Mouse (Mus musculus) spleen, postnatal 36 days (tissue): ENCODE data around the gene Cdk11b.

Source experiments
- DNase-seq, 2 experiments: peaks; one replicate each; pipeline ENCODE4 v3.0.0; 2022; ENCODE audit warnings: low spot score in 2 of 2, mixed read lengths in 1 of 2

Gene Cdk11b

GRCm38 (mm10) chr4:155624338-155625291 lies at the start of gene Cdk11b:
Cdk11b (plus strand) TSS chr4:155624854.
- DNase-seq, result peak; percentile 97

GRCm38 (mm10) chr4:155574931-155575330 lies 49.7 kb upstream of the Cdk11b start:
- no peak for DNase-seq

GRCm38 (mm10) chr4:155575521-155575920 lies 49.1 kb upstream of the Cdk11b start:
- no peak for DNase-seq

- no peak for DNase-seq
Observed at GRCm38 (mm10) chr4:155577132-155577531, 47.5 kb upstream of the Cdk11b start.

- no peak for DNase-seq
Observed at GRCm38 (mm10) chr4:155577741-155578140, 46.9 kb upstream of the Cdk11b start.

DNA sequence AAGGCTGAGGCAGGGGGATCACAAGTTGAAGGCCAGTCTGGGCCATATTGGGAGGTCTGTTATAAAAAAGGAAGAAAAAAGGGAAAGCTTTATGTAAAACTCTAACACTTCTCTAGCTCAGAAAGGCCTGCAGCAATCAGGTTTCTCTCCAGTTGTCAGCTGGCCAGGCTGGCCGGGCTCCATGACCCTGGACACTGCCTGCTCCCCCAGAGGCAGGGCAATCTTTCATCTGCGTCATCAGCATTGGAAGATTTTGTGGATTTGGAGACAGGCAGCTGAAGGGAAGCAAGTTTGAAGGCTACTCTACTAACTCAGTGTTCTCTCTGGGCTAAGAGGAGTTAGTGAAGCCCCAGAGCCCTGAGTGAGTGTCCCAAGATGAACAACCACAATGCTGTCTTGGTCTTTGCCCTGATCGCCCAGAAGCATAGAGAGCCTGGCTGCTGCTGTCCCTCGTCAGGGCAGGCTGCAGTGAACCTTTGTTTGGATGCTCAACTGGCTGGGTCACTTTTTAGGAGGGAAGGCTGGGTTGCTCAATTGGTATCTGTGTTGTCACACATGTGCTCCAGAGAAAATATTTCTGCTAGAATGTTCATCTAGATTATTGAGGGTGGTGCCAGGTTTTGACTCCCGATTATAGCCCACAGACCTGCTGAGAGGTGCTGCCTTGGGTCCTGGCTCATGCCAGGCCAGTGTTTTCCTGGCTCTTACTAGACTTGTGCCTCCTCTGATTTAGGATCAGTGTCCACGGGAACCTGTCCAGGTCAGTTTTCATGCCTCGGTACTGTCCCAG lies 46.1 kb upstream of the Cdk11b start:
- DNase-seq, result no peak

DNA sequence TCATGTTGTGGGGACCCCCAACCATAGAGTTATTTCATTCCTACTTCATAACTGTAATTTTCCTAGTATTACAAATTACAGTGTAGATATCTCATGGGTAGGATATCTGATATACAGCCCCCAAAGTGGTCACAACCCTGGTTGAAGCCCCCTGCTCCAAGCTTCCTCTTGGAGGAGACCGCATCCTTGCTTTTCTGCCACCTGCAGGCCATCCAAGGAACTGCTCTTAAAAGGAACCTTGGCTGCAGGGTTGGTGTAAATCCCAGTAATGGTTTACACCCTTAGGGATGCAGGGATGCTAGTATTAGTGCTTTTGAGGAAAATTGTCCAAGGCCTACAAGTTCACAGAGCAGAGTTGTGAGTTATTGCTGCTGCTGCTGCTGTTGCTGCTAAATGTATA lies 44.2 kb upstream of the Cdk11b start:
- DNase-seq, result no peak

GRCm38 (mm10) chr4:155582279-155582905 lies 42.3 kb upstream of the Cdk11b start:
- DNase-seq, result no peak

DNA sequence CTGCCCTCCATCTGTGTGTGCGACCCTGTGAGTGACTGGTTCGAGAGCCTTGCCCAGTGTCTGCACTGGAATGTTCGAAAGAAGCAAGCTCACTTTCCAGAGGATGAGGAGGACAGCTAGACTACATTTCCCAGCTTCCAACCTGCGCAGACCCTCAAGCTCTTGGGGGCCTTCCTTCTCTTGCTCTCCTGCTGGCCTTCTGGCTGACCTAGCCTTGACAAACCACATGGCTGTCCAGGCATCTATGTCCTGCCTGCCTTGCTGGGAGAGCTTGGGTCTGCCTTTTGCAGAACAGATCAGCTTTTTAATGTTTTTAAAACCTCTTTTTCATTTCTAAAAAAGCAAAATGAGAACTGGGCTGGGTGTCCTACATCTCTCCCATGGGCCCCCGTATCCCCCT lies 35.3 kb upstream of the Cdk11b start:
- DNase-seq, result no peak

- DNase-seq, result no peak
Observed at GRCm38 (mm10) chr4:155591012-155591719, 33.5 kb upstream of the Cdk11b start.

DNA sequence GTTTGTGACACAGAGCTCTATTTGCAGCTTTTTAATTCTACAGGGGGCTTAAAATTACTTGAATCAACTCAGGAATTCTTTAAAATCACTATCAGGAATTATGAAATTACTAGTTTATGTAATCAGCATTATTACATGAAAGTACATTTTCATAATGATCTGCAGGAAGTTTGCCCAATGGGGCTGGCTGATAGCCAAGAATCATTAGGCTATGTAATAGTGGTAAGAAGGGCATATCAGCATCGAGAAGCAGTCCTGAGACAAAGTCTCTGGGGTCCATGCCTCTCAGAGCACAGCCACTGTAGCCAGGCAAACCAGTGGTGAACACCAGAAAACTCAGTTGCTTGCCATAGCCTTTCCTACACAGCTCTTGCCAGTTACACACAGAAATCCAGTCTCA lies 30.9 kb upstream of the Cdk11b start:
- no peak for DNase-seq

- DNase-seq, result no peak
Observed at GRCm38 (mm10) chr4:155595777-155596176, 28.9 kb upstream of the Cdk11b start.

DNA sequence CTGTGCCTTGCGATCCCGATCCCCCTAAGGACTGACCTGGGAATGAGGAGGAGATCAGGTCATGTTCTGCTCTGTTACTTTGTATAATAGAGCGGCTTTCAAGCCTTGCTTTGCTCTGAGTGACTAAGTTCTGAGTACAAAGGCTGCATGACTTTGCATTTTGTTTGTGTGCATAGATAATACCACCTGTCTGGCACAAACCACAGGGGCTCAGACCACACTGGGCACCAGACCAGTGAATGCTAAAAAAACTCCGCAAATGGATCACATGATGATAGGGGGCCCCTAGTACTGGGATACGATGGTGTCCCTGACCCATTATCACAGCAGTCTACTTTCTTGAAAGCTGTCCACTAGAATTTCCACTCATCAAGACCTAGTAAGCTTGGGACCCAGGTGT lies 28.0 kb upstream of the Cdk11b start:
- DNase-seq, result no peak

DNA sequence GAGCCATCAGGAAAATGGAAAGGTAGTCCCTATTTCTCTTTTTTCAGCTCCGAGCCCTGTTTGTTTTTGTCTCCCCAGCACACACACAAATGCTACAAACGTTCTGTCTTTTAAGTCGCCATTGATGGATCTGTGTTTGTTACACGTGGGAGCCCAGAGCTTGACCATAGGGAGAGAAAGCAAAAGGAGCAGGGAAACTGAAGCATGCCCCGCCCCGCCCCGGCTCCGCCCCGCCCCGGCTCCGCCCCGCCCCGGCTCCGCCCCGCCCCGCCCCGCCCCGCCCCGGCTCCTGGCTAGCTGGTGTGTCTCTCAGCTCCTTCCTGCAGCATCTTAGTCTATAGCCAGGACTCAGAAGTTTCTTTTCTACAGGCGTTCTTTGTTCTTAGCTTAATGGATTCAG lies 26.1 kb upstream of the Cdk11b start:
- DNase-seq, result no peak

DNA sequence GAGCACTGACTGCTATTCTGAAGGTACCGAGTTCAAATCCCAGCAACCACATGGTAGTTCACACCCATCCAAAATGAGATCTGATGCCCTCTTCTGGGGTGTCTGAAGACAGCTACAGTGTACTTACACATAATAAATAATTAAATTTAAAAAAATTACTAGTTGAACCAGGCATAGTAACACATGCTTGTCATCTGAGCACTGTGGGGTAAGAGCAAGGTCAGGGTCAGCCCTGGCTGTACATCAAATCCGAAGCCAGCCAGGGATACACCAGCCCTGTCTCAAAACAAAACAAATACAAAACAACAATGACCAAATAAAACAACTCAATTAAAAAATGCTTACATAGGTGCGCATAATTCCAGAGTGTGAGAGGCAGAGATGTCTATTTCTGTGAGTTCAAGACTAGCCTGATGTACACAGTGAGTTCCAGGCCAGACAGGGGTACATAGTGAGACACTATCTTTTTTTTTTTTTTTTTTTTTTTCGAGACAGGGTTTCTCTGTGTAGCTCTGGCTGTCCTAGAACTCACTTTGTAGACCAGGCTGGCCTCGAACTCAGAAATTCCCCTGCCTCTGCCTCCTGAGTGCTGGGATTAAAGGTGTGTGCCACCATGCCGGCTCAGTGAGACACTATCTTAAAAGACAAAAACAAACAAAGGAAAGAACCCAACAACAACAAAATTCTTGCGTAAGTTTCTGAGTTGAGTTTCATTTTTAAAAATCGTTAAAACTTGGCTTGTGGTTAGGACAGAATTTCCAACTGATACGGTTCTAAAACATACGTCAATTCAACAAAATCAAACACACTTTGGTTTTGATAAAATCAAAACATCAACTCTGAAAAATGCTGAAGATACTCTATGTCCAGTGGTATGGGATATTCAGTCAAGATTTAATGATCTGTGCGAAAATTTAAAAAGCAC lies 24.5 kb upstream of the Cdk11b start:
- no peak for DNase-seq

DNA sequence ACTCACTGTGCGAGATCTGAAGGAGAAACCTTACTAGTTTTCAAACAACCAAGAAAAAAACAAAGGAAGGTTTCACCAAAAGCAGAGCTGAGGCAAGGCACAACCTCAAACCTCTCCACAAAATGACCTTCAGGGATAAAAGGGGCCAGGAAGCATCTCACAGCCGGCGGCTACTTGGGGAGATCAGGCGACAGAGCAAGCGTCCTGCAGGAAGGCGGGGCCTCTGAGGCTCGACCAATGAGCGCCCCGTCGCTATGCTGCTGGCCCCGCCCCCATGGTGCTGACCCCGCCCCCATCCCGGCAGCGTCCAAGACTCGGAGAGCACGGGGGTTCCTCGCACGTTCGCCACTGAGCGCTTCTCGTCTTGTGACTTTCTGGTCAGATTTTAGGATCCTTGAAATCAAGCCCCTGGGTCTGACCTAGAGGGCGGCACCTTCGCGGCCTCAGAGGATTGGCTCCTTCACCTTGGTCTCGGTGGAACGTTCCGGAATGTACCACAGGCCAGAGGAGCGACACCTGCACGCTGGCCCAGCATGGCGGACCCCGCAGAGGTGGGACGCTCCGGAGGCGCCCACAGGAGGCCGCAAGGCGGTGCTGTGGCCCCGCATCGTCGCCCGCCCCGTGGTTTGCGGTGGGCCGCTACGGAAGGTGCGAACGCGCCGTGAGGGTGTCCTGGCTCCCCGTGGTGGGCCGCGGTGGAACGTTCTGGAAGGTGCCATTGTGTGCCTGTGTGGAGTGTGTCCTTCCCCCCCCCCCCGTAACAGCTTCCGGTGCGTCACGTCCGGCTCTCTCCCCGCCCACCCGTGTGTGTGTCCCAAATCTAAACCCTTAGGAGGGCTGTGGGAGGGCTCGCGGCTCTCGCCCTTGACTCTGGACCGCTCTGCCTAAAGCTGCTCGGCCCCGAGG lies 23.3 kb upstream of the Cdk11b start, which contains the start of gene Slc35e2:
Slc35e2 (plus strand) TSS at position 326 of the 906 bp plus-strand sequence.
- DNase-seq, result peak; percentile 85 to 89

GRCm38 (mm10) chr4:155601997-155602456 lies 22.6 kb upstream of the Cdk11b start:
- DNase-seq, result no peak

GRCm38 (mm10) chr4:155602753-155603152 lies 21.9 kb upstream of the Cdk11b start:
- DNase-seq, result no peak

- no peak for DNase-seq
Observed at GRCm38 (mm10) chr4:155603801-155604200, 20.9 kb upstream of the Cdk11b start.
